Mouse (Mus musculus) lung, postnatal 25 days (tissue): ENCODE data around the gene Abcb9.

ENCODE experiments used
- DNase-seq: peaks from one replicate; pipeline ENCODE4 v3.0.0; 2022; ENCODE audit warnings: low spot score

The Abcb9 gene

DNA sequence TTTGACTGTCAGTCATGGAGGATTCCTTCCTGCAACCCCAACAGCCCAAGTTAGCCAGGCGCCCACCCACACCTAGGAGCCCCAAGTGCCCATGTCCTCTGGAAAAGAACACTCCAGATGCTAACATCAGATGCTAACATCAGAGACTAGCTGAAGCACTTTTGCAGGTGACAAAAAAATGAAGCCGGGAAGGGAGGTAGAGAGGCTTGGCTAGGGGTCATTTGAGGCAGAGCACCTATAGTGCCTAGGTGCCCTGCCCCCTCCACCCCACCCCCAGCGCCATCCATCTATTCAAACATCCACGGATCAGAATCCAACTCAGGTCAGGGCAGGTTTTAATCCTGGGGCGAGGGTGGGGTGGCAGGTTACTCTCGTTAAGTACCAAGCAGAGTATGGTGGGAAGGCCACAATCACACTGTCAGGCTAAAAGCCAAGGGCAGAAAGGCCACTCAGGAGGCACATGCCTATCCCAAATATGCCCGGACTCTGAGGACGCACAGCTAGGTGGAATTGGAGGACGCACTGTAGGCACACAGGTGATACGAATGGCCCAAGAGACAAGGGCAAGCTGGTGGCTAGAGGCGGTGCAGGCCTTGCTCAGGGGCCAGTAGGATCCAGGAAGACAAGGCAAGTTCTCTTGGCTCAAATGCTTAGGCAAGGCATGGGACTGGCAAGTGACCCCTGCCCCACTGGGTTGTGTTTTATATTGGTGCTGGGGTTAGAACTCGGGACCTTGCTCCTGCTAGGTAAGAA is 1.6 kb downstream of the Abcb9 start:
- DNase-seq = no peak

DNA sequence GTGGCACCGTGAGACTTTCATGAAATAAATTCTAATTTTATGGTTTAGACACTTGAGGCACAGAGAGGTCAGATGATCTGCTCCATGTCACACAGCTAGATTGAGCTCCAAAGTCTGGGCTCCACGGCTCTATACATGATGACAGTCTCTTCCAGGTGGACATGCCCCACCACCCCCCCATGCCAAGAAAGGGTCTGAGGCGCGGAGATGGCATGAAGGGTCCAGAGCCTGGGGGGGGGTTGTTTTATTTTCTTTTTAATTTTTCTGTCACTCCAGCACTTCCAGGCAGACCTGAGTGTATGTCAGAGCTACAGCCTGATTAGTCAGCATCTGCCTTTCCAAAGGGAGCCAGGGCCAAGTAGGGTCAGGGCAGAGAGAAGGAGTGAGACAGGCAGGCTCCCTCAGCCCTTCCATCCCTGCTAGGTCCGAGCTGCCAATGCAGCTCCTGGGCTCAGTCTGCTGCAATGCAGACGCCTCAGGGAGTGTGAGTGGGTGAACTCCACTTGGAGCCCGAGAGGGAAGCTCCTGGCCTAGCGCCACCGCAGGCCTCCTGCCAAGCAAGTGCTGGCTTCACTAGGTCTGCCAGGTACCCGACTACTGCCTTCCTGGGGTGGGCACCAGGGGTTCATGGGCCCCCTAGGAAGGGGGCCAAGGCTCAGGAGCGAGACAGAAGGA is 2.3 kb downstream of the Abcb9 start:
- DNase-seq = no peak

DNA sequence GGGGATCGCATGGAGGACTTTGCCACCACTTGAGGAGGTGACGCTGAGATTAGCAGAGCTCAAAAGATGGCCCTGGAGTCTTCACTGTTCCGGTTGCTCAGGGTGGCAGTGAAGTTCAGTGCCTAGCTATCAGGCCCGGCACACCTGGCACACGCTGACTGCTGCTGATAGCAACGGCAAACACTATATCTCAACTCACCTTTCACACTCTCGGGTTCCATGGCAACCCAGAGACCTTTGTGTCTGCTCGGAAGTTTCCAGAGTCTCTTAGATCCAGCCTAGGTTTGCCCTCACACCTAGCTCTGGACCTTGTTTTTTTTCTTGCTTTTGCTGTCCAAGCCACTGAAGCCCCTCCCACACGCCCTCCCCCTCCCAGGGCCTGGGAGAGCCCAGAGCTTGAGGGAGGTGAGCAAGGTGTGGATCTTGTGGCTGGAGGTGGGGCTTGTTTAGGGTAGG is 3.6 kb downstream of the Abcb9 start:
- DNase-seq = no peak

DNA sequence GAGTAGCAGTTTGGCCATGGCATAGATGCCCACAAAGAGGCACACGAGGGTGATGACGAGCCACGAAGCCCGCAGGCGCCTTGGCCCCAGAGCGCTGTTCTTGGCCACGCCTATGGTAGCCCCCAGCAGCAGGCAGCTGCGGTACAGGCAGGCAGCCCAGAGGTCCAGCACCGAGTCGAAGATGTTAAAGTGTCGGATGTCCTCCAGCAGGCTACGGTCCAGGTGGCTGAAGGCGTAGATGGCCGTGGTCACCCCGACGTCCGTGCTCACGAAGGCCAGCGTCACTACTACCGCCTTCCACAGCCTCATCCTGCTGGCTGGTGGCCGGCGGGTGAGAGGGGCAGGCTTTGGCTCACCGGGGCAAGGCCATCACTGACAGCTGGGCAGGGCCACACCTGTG is 5.7 kb downstream of the Abcb9 start:
- no peak for DNase-seq

DNA sequence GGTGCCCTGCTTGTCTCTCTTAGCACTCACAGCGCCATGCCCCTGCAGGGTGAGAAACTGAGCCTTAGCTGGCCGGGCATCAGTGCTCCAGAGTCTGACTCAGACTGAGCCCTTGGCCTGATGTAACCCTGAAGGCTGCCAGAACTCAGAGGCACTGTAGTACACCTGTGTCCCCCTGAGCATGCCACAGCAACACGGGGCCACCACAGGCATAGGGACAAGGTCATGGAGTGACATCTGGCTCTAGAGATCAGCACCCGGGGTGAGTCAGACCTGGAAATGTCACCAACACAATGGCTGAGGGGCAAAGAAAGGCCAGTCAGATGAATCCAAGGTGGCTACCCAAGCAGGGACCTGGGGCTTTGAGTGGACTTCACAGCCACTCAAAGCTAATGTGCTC is 8.7 kb downstream of the Abcb9 start:
- no peak for DNase-seq

DNA sequence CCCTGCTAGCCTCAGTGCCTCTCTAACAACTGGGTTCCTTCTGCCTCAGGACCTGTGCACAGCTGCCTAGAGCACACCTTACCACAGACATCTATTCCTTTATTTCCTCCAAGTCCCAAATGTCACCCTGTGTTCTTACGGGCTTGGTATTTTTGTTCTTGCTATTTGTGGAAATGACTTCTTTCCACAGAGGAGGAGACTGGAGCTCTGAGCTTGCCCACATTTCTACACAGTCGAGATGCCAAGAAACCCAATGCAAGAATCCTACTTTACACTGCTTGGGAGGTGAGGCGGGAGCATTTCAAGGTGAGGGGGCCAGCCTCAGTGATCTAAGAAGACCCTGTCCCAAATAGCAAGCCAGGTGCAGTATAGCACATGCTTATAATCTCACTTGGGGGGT is 10.1 kb downstream of the Abcb9 start:
- no peak for DNase-seq

DNA sequence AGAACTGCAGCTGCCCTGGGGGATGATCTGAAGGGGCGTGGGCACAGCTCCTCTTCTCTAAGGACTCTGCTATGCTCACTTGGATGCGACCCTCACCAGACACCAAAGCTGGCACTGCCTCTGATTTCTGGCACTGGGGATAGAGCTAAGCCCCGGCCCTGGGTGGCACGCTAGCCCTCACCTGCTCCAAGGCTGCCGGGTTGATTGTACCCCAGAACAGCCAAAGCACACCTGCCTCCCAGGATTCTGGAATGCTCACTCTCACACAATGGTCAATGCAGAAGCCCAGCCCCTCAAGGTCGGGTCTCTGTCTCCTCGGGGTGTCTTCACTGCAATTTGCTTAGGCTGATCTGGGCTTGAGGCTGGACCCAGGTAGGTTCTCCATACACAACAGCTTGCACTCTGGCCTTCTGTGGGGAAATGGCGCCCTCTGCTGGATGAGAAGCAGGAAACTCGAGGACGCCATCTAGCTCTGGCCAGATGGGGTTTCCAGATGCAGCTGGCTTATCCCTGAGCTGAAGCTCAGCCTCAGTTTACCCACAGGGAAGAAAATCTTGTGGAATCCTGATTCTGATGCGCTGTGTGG is 10.9 kb downstream of the Abcb9 start:
- DNase-seq = peak; percentile 88

DNA sequence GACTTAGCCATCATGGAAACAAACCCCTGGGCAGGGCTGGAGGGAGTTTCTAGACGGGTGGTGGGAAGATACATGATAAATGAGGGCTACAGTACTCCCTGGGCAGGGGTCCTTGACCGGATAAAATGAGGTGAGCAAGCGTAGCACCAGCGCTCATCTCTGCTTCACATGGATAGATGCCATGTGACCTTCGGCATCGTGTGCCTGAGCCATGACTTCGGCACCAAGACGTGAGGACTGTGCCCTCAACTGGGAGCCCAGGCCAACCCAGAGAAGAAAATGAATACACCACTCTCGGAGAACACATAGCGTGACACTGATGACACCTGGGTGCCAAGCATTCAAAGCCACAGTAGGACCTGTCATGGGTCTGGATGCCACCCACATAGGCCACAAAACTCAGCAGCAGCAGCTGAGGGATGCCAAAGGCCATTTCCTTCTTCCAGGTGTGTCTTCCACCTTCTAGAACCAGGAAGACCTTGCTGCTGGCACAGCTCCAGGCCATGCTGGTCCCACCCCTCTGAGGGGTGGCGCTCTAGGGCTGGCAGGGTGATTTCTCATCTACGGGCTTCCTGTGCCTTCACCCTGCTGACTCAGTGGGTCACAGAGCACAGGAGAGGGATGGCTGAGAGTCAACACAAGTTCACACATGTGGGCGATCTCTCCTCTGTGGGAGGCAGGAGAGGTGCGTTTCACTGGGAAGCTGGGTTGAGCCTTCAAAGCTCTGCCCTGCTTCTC is 11.6 kb downstream of the Abcb9 start:
- DNase-seq = no peak

DNA sequence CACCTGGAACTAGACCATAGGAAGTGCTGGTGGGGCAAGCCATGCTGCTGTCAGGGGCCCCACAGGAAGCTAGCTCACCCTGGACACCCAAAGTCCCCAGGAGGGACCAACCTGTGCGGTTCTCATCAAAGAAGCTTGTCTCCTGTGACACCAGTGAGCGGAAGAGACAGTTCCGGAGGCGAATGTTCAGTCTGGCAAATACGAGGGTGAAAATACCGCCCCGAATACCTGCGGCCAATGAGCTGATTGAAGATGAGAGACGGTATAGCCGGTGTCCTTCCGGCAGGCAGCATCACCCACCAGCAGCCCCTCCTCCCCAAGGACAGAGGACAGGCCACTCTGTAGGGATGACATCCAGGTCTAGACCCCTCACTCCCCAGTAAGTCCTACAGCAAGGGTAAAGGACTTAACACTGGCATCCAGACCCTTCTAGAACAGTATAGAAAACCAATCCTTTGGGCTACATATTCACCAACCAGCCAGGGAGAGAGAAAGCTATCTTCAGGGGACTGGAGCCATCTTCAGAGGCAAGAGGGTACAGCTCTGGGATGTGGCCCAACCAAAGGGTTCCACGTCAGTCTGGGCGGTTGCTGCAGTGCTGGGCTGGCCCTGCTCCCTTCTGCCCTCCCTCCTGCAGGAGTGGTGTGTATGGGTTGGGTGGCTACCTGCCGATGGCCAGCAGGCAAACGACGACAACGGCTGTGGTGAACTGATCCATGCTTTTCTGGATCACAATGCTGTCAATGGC is 12.5 kb downstream of the Abcb9 start:
- no peak for DNase-seq

DNA sequence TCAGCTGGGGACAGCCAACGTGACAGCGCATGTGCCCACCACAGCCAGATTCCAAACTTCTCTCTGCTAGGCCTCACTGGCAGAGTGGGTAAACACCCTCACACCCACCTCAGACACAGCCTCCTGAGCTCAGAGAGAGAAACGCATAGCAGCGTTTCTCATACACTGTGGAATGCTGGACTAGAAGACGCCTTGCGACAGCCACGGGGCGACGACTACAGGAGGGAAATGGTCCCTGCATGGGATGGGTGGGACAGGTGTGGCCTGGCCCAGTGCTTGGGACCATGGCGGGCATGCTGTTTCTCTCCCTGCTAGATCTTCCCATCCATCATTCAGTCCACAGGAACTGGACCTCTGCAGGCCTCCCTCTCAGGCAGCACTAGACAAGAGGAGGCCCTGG is 13.2 kb downstream of the Abcb9 start:
- no peak for DNase-seq

DNA sequence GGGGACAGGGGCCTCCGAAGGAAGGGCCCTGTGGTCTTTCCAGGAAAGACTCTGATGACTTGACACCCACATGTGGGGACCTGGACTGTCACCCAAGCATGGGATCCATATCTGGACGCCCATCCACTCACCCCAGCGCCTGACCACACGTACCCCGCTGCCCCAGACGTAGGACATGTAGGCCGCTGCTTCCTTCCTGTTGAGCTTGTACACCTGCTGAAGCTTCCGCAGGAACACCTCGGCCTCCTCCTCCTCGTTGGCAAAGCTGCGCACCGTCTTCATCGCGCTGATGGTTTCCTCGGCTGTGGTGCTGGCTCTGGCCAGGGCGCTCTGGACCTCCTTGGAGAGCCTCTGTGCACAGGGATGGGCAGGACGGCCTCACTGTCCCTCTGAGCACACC is 15.7 kb downstream of the Abcb9 start:
- DNase-seq = no peak

DNA sequence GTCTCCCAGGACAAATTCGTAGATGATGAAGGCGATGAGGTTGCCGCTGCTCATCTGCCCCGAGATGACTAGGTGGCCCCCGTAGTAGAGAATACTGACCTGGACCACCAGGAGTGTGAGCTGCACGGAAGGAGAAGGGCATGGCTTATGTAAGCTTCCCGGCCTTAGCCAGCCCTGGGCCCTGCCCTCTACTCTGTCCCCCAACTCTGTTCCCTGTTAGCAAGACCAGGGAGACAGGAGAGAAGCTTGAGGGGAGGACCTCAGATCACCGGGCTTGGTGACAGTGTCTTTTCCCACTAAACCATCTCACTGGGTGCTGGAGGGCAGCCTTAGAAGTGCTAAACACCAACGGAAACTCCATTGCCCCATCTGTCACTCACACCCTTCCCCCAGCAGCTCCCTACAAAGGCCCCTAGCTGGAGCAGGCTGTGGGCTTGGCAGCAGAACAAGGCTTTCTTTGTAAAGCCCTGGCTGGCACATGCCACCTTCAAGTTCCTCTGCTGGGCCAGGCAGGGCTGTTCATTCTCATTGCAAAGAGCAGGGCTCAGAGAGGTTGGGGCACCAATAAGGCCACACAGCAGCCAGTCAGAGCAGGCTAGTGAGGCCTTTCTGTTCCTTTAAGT is 16.7 kb downstream of the Abcb9 start:
- no peak for DNase-seq

DNA sequence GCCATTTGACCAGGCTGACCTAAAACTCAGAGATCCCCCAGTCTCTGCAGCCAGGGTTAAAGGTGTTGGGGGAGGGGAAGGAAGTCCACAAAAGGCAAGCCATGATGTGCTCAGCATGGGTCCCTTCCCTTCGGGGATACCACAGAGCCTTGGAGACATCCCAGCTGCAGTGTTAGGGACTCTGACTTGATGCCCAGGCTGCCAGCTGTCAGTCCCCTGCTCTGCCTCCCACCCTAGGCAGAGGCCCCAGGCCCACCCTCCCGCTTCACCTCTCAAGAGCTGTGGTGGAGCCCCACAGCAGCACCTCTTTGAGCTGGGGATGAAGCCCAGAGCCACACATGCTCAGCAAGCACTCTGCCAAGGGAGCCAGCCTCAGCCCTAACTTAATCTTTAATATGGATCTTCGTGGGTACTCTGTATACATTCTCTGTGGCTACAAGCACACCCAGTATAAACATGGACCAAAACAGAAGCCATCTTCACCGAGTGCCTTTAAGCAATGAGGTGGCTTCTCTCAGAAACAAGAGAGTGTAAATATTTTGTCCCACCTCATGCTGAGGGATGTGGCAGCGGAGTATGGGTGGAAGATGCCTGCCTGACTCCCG is 17.6 kb downstream of the Abcb9 start:
- no peak for DNase-seq

DNA sequence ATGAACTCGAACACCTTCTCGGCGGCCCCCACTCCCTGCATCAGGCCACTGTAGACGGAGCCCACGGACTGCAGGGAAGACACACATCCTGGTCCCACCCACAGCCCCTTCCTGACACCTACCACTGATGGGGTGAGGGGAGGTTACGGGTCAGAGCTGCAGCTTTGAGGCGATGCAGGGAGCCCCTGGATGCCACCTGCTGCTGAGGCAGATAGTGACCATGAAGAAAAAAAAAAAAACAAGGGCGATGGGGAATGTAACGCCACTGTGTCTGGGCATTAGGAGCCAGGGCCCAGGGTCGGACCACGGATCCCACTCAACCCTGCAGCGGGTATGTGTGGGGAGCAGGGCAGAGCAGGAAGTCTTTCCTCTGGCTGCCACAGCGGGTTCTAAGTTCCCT is 18.4 kb downstream of the Abcb9 start:
- DNase-seq = no peak

DNA sequence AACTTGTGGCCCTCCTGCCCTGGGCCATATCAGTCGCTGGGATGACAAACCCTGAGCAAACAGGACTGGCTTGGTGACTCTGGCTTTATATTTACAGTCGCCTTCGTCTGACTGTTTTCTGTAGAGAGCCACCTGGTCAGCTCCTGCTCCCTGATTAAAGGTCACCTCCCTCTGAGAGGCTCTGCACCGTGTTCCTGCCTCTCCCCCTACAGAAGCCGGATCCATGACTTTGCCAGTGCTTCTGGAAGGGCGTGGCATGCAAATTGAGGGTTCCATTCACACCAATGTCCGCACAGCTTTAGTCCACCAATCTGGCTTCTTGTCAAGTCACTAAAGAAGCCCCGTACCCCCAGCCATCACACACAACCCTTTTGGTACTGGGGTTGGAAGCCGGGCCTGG is 19.0 kb downstream of the Abcb9 start:
- DNase-seq = no peak

DNA sequence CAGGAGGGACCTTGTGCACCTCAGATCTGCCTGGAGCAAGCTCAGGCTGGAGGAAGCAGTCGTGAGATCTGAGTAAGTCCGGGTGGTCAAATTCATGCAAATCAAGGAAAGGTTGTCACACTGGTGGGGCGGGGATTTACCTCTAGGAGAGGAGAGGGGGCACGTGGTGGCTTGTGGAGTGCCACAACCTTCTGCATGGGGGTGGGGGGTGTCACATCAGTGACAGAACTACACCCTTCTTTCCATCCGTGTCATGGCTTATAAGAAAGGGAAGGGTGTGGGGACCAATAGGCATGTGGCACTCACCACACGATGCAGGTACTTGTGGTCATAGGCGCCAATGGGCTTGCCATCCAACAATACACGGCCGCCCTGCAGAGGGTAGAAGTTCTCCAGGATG is 19.9 kb downstream of the Abcb9 start:
- DNase-seq = no peak

DNA sequence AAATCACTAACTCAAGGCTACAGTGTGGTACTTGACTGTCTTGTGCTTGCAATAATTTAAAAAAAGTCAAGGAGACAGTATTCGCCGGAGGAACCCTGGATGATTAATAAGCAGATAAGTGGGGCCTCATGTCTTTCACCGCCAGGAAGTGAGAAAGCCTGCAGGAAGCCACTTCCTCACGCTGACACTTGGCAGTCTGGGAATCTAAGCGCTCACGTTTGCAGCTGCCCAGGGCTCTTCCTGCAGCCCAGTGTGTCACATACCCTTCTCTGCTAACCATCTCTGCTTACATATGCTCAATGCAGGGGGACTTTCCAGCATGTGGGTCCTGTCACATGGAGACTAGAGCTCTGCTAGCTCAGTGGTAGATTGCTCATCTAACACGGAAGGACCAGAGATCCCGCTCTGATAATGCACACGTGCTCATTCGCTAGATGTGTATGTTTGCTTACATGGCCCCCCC is 20.7 kb downstream of the Abcb9 start:
- no peak for DNase-seq

DNA sequence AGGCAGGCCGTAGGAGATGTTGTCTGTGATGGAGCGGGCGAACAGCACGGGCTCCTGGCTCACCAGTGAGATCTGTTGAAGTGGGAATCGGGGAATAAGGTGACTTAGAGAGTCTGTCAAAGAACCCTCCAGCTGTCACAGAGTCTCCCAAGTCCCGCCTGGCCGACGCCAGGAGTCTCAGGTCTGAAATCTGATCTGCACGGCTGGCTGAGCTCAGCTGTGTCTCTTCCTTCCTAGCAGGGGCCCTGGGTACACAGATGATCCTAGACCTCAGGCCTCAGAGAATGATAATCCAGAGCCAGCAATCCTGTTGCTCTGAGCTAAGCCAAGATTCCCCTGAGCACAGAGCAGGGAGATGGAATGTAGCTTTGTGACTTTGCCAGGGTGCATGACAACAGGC is 21.9 kb downstream of the Abcb9 start:
- no peak for DNase-seq

DNA sequence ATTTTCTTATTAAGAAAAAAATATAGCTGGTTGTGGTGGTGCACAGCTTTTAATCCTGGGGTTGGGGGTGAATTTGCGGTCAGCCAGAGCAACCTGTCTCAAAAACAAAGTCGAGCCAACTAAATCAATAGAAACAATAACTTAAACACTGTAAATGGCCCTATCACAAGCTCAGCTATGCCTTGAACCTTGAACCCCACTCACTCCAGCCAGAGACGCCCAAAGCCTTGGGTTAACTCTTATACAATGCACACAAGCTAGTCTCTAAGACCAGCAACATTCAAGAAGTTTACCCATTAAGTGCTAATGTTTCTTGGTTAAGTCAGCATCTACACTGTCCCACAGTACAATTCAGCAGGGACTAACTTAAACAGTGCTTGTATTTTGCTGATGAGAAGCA is 25.9 kb downstream of the Abcb9 start:
- DNase-seq = no peak

DNA sequence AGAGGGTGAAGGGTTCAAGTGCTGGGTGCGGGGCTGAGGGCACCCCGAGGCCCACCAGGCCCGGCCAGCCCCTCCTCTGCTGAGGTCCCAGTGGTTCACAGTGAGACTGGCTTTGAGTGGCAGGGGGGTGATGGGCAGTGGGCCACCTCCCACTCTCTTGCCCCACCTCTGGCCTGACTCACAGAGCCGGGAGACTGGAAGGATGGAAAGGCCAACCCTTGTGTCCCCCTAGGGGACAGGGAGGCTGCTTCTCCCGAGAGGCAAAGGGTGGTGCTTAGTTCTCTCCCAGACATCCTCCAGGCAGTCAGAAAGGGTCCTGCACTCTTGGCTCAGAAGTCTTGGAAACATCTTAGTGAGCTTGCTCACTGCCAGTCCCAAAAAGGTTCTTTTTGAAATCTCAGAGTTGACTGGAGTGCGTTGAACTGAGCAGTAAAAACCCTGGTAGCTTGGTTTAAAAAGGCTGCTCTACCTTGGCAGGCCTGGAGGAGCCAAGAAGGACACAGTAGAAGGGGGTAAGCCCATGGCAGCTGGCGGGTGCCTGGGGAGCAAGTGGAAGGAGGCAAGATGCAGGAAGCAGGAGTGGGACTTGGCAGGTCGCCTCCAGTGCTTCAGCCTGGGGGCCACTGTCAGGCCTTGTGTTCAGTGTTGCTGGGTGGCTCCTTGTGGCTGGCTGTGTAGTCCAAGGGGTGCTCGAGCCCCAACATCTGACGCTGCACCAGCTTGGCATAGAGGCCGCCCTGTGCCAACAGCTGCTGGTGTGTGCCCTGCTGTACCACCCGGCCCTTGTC is 33.4 kb downstream of the Abcb9 start:
- no peak for DNase-seq
